Mouse (Mus musculus) spleen, adult 2 months (tissue): ENCODE data around the gene Rmnd5b. TPM values are rescaled to one million over a fixed set of nuclear protein-coding genes. Genes with fewer than 3 reads are reported as not detected.

Experiments used
- DNase-seq, 2 experiments: peaks; one replicate each; pipeline versions ENCODE4 v3.0.0 to v3.0.0-alpha.2; 2012 to 2021; ENCODE audit warnings: low spot score in 2 of 2, low read depth in 1 of 2
- H3K27ac ChIP-seq: fragments of 200-500 bp; 2 replicates; pipeline ENCODE4 v1.5.1; 2012; ENCODE audit warnings: low read length, inconsistent platforms; ENCODE audit not compliant: insufficient read depth
- H3K27me3 ChIP-seq: fragments of 200-500 bp; 2 replicates; pipeline ENCODE4 v1.6.1; 2012; ENCODE audit warnings: mild to moderate bottlenecking, moderate library complexity, low read length, inconsistent platforms; ENCODE audit not compliant: control insufficient read depth, insufficient read depth
- H3K36me3 ChIP-seq: fragments of 200-500 bp; 2 replicates; pipeline ENCODE4 v1.6.1; 2012; ENCODE audit warnings: mild to moderate bottlenecking, low read length, inconsistent platforms; ENCODE audit not compliant: control insufficient read depth, insufficient read depth
- H3K4me1 ChIP-seq: fragments of 200-500 bp; 2 replicates; pipeline ENCODE4 v1.6.1; 2011; ENCODE audit warnings: inconsistent platforms; ENCODE audit not compliant: control insufficient read depth, insufficient read depth, insufficient read length
- H3K4me3 ChIP-seq: fragments of 200-500 bp; 2 replicates; pipeline ENCODE4 v1.5.1; 2011; ENCODE audit warnings: mild to moderate bottlenecking, inconsistent platforms; ENCODE audit not compliant: insufficient read depth, insufficient read length; ENCODE audit errors: extremely low read depth
- CTCF ChIP-seq: fragments of 200-500 bp; IDR thresholded peaks from 2 replicates; pipeline ENCODE4 v1.5.1; 2011; ENCODE audit warnings: mild to moderate bottlenecking, inconsistent platforms; ENCODE audit not compliant: insufficient read depth, insufficient read length, insufficient replicate concordance; ENCODE audit errors: extremely low read depth
- POLR2A ChIP-seq: fragments of 200-500 bp; IDR thresholded peaks from 2 replicates; pipeline ENCODE4 v1.6.1; 2011; ENCODE audit warnings: low read depth, low read length, inconsistent platforms
- WGBS: fragments of 180-500 bp; shearing (Covaris S2); methylation state at CpG from one replicate; pipeline ENCODE4 v1.1.7; 2018; 5-methylcytosine and 5-hydroxymethylcytosine counted together
- polyA plus RNA-seq: library from polyadenylated mRNA; depleted of rRNA; stranded (reverse); fragments of >200 nt; gene quantifications from 2 replicates; pipeline ENCODE4 v1.2.3, GENCODE M21; 2012; rRNA removed

The Rmnd5b gene
- polyA plus RNA-seq, 1 experiment, result 71.2 TPM

DNA sequence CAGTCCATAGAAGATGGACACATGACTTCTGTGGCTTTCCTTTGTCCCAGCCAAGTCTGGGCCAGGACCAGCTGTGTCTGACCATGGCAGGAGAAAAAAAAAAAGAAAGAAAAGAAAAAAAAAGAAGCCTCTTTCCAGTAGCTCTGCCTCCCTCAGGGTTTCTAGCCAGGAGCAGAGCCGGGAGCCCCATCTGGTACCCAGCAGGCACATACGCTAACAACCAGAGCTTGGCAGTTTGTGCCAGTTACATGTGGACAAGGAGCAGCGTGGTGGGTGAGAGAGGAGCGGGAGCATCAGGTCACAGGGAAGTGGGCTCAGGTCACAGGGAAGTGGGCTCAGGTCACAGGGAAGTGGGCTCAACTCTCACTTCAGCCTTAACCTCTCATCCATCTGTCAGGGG lies 59.2 kb downstream of the Rmnd5b start:
- DNase-seq, result no peak
- H3K36me3 ChIP-seq, result no peaks in the 10 kb centered on the region
- TF ChIP-seq POLR2A (no peak), CTCF (no peak)
- H3K4me3 ChIP-seq, result no peak overlapping the region
- peaks cover 16% of the 10 kb centered on the region; the same call in 1 of the 2 replicates for H3K4me1 ChIP-seq
- 87% methylated on average over 4 of the region's 4 CpGs for whole genome bisulfite sequencing
- H3K27ac ChIP-seq, result no peak overlapping the region
- H3K27me3 ChIP-seq, result no peaks in the 10 kb centered on the region

Other genes starting within 250 kb of the Rmnd5b start
- 13.2 and 20.5 TPM in 2 replicates for gene Phykpl, start 51.1 kb downstream of the Rmnd5b start, polyA plus RNA-seq
- gene Hnrnpab, start 29.0 kb downstream of the Rmnd5b start, polyA plus RNA-seq, result 146 and 314 TPM in 2 replicates
- gene Nhp2, start 16.2 kb downstream of the Rmnd5b start, polyA plus RNA-seq, result 34.3 and 41.2 TPM in 2 replicates
- gene N4bp3, start 14.9 kb upstream of the Rmnd5b start, polyA plus RNA-seq, result 11.3 and 14.7 TPM in 2 replicates
- gene D930048N14Rik, start 15.1 kb upstream of the Rmnd5b start, polyA plus RNA-seq, result 3.4 and 5.0 TPM in 2 replicates
- 2.4 and 2.9 TPM in 2 replicates for gene 0610009B22Rik, start 53.0 kb upstream of the Rmnd5b start, polyA plus RNA-seq
- 10.0 and 13.5 TPM in 2 replicates for gene Sec24a, start 127.7 kb upstream of the Rmnd5b start, polyA plus RNA-seq
- 4.5 and 5.4 TPM in 2 replicates for gene Sar1b, start 127.8 kb upstream of the Rmnd5b start, polyA plus RNA-seq
- 24.8 and 27.2 TPM in 2 replicates for gene Jade2, start 221.8 kb upstream of the Rmnd5b start, polyA plus RNA-seq